Mouse (Mus musculus): ENCODE measurements around the gene Olfr1508.
"Not testable (repeated sequence)": the region's sequence is repeated elsewhere in the genome, so short reads cannot be mapped to it uniquely, and the experiment has no call there.

Gene Olfr1508

DNA sequence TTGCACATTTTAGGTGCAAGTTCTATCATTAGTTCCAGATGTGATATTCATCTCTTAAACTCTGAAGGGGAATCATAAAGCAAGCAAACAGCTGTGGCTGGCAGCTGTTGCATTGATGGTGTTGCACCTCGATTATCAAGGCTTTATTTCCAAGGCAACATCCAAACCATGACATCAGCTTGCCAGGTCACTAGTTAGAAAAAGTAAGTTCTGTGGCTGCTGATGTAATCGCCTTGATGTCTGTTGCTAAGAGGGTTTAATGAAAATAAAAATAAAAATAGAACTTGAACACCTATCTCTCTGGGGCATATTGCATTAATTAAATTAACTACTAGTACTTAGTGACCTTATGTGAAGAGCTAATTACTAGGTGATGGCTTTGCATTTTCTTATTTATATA lies at the start of gene Olfr1508:
Gene Olfr1508 (minus strand): TSS at position 101 of the 400 bp plus-strand sequence.
- DNase-seq (ENCODE audit: low spot score in 2 of 2), result no peak

DNA sequence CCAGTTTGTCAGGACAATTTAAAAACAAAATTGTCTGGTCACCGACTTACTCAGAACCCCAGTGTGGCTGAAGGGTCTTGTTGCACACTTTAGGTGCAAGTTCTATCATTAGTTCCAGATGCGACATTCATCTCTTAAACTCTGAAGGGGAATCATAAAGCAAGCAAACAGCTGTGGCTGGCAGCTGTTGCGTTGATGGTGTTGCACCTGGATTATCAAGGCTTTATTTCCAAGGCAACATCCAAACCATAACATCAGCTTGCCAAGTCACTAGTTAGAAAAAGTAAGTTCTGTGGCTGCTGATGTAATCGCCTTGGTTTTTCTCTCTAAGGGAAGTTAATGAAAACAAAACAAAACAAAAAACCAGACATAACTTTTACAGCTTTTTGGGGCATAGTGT lies 28.2 kb upstream of the Olfr1508 start, which contains the start of gene Olfr1507:
Gene Olfr1507 (minus strand): TSS at position 234 of the 400 bp plus-strand sequence.
- no peak for DNase-seq (ENCODE audit: low spot score in 2 of 2)

DNA sequence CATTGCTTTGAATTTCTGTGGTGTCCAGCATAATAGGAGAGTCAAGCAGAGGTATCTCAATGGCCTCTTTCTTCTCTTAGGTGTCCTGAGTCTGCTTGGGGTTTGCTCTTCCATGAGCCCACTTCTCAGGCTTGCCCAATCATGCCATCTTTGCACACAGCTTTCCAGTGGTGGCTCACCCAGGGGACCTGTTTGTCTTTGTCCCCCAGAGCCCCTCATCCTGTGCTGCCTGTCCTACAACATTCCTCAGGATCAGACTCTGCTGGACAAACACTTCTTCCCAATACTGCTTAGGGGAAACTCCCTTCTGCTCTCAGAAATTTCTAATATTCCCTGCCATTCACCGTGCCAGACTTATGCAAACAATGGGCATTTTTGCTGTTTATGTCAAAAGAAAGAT lies 1.6 kb downstream of the Olfr1508 start:
- no peak for DNase-seq (ENCODE audit: low spot score in 2 of 2)

DNA sequence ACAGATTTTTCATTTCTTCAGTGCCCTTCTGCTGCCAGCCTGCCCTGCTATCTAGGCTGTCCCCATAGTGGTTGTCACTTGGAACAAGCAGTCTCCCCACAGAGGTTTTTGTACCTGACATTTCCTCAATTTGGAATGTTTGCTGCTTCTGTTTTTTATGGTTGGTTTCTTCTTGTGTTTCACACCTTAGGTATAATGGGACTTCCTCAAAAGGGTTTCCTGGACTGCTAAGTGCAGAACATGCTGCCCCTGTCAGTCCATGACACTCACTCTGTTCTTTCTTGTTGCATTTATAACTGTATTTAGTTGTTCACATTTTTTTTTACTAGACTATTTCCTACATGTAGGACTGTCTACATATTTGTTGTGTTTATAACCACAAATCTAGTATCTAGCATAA lies 5.4 kb downstream of the Olfr1508 start:
- DNase-seq (ENCODE audit: low spot score in 2 of 2), result no peak

DNA sequence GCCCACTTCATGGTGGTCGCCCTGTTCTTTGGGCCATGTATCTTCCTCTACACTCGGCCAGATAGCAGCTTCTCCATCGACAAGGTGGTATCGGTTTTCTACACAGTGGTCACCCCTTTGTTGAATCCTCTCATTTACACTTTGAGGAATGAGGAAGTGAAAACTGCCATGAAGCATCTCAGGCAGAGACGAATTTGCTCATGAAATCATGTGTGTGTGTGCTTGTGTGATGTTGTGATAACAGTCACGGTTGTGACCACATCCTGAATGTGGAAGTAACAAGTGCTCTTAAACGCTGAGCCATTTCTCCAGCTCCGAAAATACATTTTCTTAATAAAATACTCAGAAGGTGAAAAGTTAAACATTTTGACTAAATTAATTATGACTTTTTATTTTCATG lies 16.2 kb downstream of the Olfr1508 start:
- no peak for DNase-seq (ENCODE audit: low spot score in 2 of 2)

DNA sequence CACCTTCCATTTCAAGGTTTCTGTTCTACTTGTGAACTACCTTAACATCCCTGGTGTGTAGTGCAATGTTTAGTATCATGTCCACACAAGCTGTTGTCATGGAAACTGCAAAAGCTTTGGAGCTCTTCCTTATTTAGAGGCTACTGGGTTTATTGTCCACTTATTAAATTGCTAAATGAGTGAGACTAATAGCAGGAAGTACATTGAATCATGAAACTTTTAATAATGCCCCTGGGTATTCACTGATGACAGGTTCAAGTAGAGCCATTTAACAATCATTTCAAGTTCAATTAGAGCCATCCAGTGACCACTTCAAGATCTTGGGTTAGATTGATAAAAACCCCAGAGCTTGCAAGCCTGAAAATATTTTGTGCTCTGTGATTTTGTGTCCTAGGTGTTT lies 24.6 kb downstream of the Olfr1508 start, which contains the start of gene Olfr1509:
Gene Olfr1509 (plus strand): TSS at position 301 of the 400 bp plus-strand sequence.
- no peak for DNase-seq (ENCODE audit: low spot score in 2 of 2)

DNA sequence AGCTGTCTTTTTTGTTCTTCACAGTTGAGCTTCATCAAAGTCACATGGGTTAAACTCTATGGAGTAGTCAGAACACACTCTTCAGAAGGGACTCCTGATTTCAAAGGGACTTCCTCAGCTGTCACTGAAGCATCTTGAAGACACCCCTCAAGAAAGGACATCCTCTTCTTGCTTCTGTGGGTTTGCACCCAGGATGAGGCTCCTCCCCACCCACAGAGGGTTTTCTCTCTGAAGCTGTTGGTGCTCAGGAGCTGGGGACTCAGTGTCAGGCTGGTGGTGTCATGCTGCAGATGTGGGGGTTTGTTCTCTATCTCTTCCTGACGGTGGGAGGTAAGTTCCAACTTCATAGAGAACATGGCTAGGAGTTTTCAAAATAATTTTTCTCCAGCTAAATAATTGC lies 39.6 kb downstream of the Olfr1508 start:
- DNase-seq (ENCODE audit: low spot score in 2 of 2), result no peak

DNA sequence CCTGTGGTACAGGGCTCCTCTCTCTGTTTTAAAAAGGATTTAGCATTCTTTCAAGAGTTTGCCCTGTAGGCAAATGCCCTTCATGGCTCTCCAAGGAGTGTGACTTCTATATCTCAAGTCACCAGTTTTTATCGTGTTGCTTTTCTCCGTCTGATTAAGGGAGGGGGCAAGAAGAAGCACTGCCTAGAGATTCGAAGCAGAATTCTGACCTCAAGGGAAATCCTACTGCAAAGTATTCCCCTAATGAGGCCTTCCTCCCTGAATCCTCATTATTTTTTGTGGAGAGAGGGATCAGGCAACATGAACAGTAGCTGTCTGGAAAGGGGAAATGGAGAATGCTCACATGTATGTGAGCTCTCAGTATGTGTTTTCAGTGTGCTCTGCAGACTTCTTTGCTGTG lies 53.0 kb downstream of the Olfr1508 start, which contains the start of gene Olfr1510:
Gene Olfr1510 (minus strand): TSS at position 101 of the 400 bp plus-strand sequence.
- DNase-seq (ENCODE audit: low spot score in 2 of 2), result no peak

DNA sequence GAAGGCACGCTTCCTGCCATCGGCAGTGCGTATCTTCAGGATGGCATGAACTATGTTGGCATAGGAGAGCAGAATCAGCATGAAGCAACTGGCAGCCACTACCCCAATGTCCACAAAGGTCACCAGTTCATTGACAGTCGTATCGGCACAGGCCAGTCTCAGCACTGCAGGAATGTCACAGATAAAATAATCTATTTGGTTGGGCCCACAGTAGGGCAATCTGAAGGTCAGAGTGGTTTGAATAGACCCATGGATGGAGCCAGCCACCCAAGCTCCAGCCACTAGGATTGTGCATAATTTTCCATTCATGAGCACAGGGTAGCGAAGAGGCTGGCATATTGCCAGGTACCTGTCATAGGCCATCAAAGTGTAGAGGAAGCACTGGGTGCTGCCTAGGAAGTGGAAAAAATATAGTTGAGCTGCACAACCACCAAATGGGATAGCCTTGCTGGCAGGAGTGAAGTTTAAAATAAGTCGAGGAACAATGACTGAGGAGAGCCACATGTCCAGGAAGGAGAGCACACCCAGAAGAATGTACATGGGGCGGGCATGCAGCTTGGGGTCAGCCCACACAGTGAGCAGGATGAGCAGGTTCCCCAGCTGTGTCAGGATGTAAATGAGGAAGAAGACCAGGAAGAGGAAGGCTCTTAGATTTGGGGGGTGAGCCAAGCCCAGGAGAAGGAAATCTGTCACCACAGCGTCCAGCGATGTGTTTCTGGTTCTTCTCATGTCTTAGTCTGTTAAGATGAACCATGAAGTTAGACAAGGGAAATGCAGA lies 57.0 kb downstream of the Olfr1508 start:
- DNase-seq (ENCODE audit: low spot score in 2 of 2), result not testable (repeated sequence)

Measured in urinary bladder, postnatal 36 days (tissue).